Mouse (Mus musculus) lung, postnatal 0 days (tissue): ENCODE measurements around the gene Smg1. TPM values are rescaled to one million over a fixed set of nuclear protein-coding genes. Genes with fewer than 3 reads are reported as not detected.
A peak's percentile ranks its signal among the peaks of the same experiment; 100 is the strongest.

Experiments used
- ATAC-seq: fragments of 200-750 bp; cut with Nextera tagmentation; 2 replicates; pipeline ENCODE4 v1.8.0; 2017; ENCODE audit warnings: moderate library complexity
- DNase-seq: peaks from one replicate; pipeline ENCODE4 v3.0.0-alpha.2; 2016; ENCODE audit warnings: low spot score
- H3K27ac ChIP-seq: fragments of 300-500 bp; sonication (generic); 2 replicates; pipeline ENCODE4 v1.5.1; 2014; ENCODE audit warnings: antibody characterized with exemption, mild to moderate bottlenecking, low read length, mixed read lengths
- H3K27me3 ChIP-seq: fragments of 300-500 bp; sonication (generic); replicated peaks from 2 replicates; pipeline ENCODE4 v1.6.1; 2014; ENCODE audit warnings: low read length, mixed read lengths; ENCODE audit not compliant: insufficient read depth
- H3K36me3 ChIP-seq: fragments of 300-500 bp; sonication (generic); 2 replicates; pipeline ENCODE4 v1.6.1; 2014; ENCODE audit warnings: low read length, mixed read lengths; ENCODE audit not compliant: insufficient read depth
- H3K4me1 ChIP-seq: fragments of 300-500 bp; sonication (generic); 2 replicates; pipeline ENCODE4 v1.6.1; 2014; ENCODE audit warnings: antibody characterized with exemption, low read depth, low read length, mixed read lengths; ENCODE audit not compliant: insufficient read depth
- H3K4me2 ChIP-seq: fragments of 300-500 bp; sonication (generic); replicated peaks from 2 replicates; pipeline ENCODE4 v1.6.1; 2014; ENCODE audit warnings: low read depth, mild to moderate bottlenecking, low read length, moderate library complexity, mixed read lengths
- H3K4me3 ChIP-seq: fragments of 300-500 bp; sonication (generic); 2 replicates; pipeline ENCODE4 v1.5.1; 2014; ENCODE audit warnings: low read depth, low read length
- H3K9ac ChIP-seq: fragments of 300-500 bp; sonication (generic); replicated peaks from 2 replicates; pipeline ENCODE4 v1.6.1; 2014; ENCODE audit warnings: low read depth, mild to moderate bottlenecking
- H3K9me3 ChIP-seq: fragments of 300-500 bp; sonication (generic); 2 replicates; pipeline ENCODE4 v1.6.1; 2016; ENCODE audit warnings: low read length, mixed read lengths
- CTCF ChIP-seq: IDR thresholded peaks from 2 replicates; pipeline ENCODE4 v1.5.1; 2016; ENCODE audit warnings: antibody characterized with exemption, mild to moderate bottlenecking
- EP300 ChIP-seq: IDR thresholded peaks from 2 replicates; pipeline ENCODE4 v1.6.1; 2016; ENCODE audit warnings: antibody characterized with exemption, mild to moderate bottlenecking, control low read depth
- WGBS: fragments of 180-500 bp; shearing (Covaris S2); extraction: QIAGEN DNeasy Blood & Tissue Kit; methylation state at CpG from one replicate; pipeline ENCODE4 v1.1.7; 2014; 5-methylcytosine and 5-hydroxymethylcytosine counted together
- polyA plus RNA-seq: library from polyadenylated mRNA; unstranded; fragments of >200 nt; fragmentation: Nextera tagmentation; extraction: Ambion mirVana; gene quantifications from 2 replicates; pipeline ENCODE4 v1.2.1, GENCODE M21; 2015

The Smg1 gene
- polyA plus RNA-seq, 1 experiment from 2014 or later, result 11.2 TPM

DNA sequence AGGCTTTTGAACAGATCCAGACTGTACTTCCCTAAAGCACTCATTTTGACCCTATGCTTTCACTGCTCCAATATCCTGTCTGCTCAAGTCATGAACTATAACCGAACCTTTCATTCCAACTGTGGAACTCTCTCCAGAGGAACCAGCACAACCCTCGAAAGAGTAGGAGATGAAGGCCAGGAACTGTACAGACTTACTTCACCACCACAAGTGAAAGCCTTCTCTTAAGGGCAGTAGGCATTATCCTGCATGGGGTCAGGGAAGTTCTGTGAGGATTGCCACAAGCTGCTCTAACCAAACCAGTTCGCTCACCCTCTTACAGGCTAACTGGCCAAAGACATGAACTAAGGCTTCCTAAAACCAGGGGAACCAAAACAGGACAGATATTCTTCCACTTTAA lies 132.3 kb downstream of the Smg1 start:
- Histone ChIP-seq H3K27me3 (no peaks in the 10 kb centered on the region), H3K9me3 (no peaks in the 10 kb centered on the region), H3K4me2 (no peak overlapping the region), H3K27ac (no peak overlapping the region), H3K4me3 (no peak overlapping the region), H3K4me1 (peaks cover 8% of the 10 kb centered on the region; the same call in 1 of the 2 replicates), H3K9ac (0 out of 2 replicates have a peak overlapping the region, but pooled peaks have one; percentile 10), H3K36me3 (peaks cover 46% of the 10 kb centered on the region)
- DNase-seq (no peak), ATAC-seq (no peak)
- WGBS, result 64% methylated on average over 3 of the region's 3 CpGs
- TF ChIP-seq EP300 (no peak), CTCF (no peak)

DNA sequence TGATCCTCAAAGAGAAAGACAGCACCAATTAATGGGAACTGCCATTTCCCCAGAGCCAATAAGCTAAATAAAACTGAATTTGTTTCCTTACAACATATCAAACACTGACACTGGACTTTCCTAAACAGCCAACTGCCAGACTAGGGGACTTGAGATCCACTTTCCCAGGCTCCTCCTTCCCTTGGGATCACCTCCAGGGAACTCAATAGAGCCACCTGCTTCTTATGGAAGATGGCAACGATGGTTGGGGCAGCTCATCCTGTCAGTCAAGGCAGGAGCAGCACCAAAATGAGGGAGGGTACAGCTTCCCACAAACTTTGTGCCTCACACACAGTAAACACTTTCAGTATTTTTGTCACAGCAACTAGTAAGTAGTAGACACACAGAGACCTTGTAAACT lies 135.8 kb downstream of the Smg1 start:
- TF ChIP-seq EP300 (no peak), CTCF (no peak)
- 73% methylated on average over 1 of the region's 1 CpGs for WGBS
- Histone ChIP-seq H3K9ac (no peak overlapping the region), H3K4me1 (no peaks in the 10 kb centered on the region; the same call in 1 of the 2 replicates), H3K4me2 (no peak overlapping the region), H3K4me3 (no peak overlapping the region), H3K27me3 (no peaks in the 10 kb centered on the region), H3K27ac (no peak overlapping the region), H3K36me3 (peaks cover 40% of the 10 kb centered on the region), H3K9me3 (no peaks in the 10 kb centered on the region)
- no peak for ATAC-seq
- no peak for DNase-seq

- ATAC-seq (no peak), DNase-seq (peak; percentile 61)
- no peak overlapping the region for H3K4me2 ChIP-seq
- H3K36me3 ChIP-seq, result peaks cover 28% of the 10 kb centered on the region
- no peak overlapping the region for H3K4me3 ChIP-seq
- H3K27ac ChIP-seq, result no peak overlapping the region
- WGBS, result 58% methylated on average over 5 of the region's 5 CpGs
- TF ChIP-seq EP300, result no peak
- no peak for TF ChIP-seq CTCF
- no peaks in the 10 kb centered on the region for H3K4me1 ChIP-seq
- no peak overlapping the region for H3K9ac ChIP-seq
- H3K27me3 ChIP-seq, result no peaks in the 10 kb centered on the region
- no peaks in the 10 kb centered on the region for H3K9me3 ChIP-seq
These were observed 138.9 kb downstream of the Smg1 start for GRCm38 (mm10) chr7:118104458-118105052.

DNA sequence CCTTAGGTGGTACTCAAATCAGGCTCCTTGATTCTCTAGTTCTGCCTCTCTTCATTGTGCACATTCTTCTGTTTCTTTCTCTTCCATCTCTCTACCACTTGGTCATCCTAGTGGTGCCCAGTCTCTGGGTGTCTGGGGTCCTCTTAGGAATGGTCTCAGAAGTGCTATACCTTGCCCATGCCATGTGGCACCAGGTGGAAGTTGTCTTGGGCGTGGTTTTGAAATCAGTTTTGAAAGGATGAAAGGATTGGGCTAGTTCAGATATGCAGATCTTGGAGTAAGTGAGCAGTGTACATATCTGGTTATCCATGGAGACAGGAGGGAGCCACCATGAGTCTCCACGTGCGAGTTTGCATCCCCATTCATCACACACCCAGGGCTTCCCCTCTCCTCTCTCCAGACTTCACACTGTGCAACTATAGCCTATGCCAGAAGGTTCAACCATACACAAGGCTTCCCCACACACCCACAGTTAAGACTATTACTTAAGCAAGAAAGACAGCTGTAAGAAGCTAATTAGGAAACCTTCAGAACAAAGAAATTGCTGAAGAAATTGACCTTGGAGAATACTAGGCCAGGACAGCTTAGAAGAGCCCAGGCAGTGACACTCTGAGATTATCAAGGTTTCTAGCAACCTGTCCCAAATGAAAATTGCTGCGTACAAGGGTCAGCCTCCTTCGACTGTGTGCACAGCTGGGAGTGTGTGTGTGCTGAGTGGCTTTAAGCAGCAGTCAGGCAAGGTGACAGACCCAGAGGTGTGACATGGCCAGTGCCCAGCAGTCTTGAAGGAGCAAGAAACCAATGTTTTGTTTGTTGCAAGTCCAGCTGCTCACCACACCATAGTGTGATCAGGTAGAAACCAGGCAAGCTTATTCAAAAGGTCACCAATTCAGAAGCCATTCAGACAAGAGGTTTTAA lies 139.7 kb downstream of the Smg1 start:
- Histone ChIP-seq H3K9ac (no peak overlapping the region), H3K36me3 (peaks cover 21% of the 10 kb centered on the region), H3K27me3 (no peaks in the 10 kb centered on the region), H3K9me3 (no peaks in the 10 kb centered on the region), H3K4me3 (no peak overlapping the region), H3K4me2 (no peak overlapping the region), H3K4me1 (no peaks in the 10 kb centered on the region), H3K27ac (no peak overlapping the region)
- peak; percentile 43 for ATAC-seq
- WGBS, result 29% methylated on average over 5 of the region's 5 CpGs
- peak; percentile 39 for DNase-seq
- TF ChIP-seq EP300, result no peak
- no peak for TF ChIP-seq CTCF

- Histone ChIP-seq H3K27me3 (no peaks in the 10 kb centered on the region), H3K4me1 (no peaks in the 10 kb centered on the region), H3K36me3 (peaks cover 14% of the 10 kb centered on the region), H3K9me3 (no peaks in the 10 kb centered on the region), H3K27ac (no peak overlapping the region), H3K4me3 (no peak overlapping the region), H3K9ac (no peak overlapping the region), H3K4me2 (no peak overlapping the region)
- no peak for TF ChIP-seq EP300
- no peak for TF ChIP-seq CTCF
- ATAC-seq, result peak; percentile 37
- DNase-seq, result peak; percentile 34
- 35% methylated on average over 4 of the region's 4 CpGs for WGBS
These were observed 140.6 kb downstream of the Smg1 start for GRCm38 (mm10) chr7:118102678-118103461.

- Histone ChIP-seq H3K27ac (no peak overlapping the region), H3K4me1 (no peaks in the 10 kb centered on the region), H3K4me2 (no peak overlapping the region), H3K36me3 (peaks cover 8% of the 10 kb centered on the region), H3K9ac (no peak overlapping the region), H3K27me3 (no peaks in the 10 kb centered on the region), H3K4me3 (no peak overlapping the region), H3K9me3 (no peaks in the 10 kb centered on the region)
- WGBS, result 45% methylated on average over 4 of the region's 4 CpGs
- ATAC-seq (peak; percentile 28; the same call in 1 of the 2 replicates), DNase-seq (peak; percentile 73)
- peak; percentile 97 for TF ChIP-seq CTCF
- no peak for TF ChIP-seq EP300
These were observed 141.2 kb downstream of the Smg1 start for GRCm38 (mm10) chr7:118102231-118102630.
